Mouse (Mus musculus) brain, embryonic 14.5 days (tissue): ENCODE results near the gene Enam. TPM values are rescaled to one million over a fixed set of nuclear protein-coding genes. Genes with fewer than 3 reads are reported as not detected.

Experiments
- DNase-seq: peaks from one replicate; pipeline ENCODE4 v3.0.0-alpha.2; 2011; ENCODE audit warnings: low read depth
- CTCF ChIP-seq: fragments of 200-500 bp; IDR thresholded peaks from 2 replicates; pipeline ENCODE4 v1.5.1; 2012; ENCODE audit warnings: inconsistent platforms, mild to moderate bottlenecking, moderate library complexity, borderline replicate concordance; ENCODE audit not compliant: insufficient read depth, insufficient read length; ENCODE audit errors: extremely low read depth
- POLR2A ChIP-seq: fragments of 200-500 bp; IDR thresholded peaks from 2 replicates; pipeline ENCODE4 v1.6.1; 2012; ENCODE audit warnings: mild to moderate bottlenecking, inconsistent platforms, borderline replicate concordance; ENCODE audit not compliant: poor library complexity, insufficient read depth, insufficient read length, severe bottlenecking; ENCODE audit errors: extremely low read depth
- polyA plus RNA-seq: library from polyadenylated mRNA; depleted of rRNA; stranded (reverse); fragments of >200 nt; gene quantifications from 2 replicates; pipeline ENCODE4 v1.2.3, GENCODE M21; 2012; rRNA removed

Enam gene
- polyA plus RNA-seq: not detected in 2 replicates

DNA sequence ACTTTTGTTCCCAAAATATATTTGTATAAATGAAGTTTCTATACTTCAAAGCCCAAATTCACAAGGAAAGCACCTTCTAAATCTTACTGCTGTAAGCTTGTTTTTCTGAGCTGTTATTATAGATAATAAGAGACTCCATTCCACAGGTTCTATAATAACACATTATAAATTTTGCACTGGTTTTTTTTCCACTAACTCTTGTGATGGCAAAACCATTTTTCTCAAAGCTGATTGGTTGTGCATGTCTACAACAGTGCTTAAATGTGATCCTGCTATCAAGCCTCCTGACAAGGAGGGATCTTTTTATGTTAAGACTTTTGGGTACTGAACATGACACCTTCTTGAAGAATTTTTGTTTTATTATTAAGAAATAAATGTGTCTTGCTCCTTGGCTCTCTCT is at the start of gene Enam:
Gene Enam, plus strand, starts transcription at position 301 of the 400 bp plus-strand sequence.
- no peak for DNase-seq
- no peak for TF ChIP-seq POLR2A

GRCm38 (mm10) chr5:88455691-88456090 is 32.1 kb upstream of the Enam start, which contains the start of gene Ambn:
Gene Ambn (plus strand): TSS chr5:88455991.
- TF ChIP-seq POLR2A: no peak
- DNase-seq: peak; percentile 2

DNA sequence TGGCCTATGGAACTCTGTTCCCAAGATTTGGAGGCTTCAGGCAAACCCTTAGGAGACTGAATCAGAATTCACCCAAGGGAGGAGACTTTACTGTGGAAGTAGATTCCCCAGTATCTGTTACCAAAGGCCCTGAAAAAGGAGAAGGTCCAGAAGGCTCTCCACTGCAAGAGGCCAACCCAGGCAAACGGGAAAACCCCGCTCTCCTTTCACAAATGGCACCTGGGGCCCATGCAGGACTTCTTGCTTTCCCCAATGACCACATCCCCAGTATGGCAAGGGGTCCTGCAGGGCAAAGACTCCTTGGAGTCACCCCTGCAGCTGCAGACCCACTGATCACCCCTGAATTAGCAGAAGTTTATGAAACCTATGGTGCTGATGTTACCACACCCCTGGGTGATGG is 20.3 kb upstream of the Enam start:
- DNase-seq: no peak
- TF ChIP-seq CTCF: no peak
- TF ChIP-seq POLR2A: no peak

DNA sequence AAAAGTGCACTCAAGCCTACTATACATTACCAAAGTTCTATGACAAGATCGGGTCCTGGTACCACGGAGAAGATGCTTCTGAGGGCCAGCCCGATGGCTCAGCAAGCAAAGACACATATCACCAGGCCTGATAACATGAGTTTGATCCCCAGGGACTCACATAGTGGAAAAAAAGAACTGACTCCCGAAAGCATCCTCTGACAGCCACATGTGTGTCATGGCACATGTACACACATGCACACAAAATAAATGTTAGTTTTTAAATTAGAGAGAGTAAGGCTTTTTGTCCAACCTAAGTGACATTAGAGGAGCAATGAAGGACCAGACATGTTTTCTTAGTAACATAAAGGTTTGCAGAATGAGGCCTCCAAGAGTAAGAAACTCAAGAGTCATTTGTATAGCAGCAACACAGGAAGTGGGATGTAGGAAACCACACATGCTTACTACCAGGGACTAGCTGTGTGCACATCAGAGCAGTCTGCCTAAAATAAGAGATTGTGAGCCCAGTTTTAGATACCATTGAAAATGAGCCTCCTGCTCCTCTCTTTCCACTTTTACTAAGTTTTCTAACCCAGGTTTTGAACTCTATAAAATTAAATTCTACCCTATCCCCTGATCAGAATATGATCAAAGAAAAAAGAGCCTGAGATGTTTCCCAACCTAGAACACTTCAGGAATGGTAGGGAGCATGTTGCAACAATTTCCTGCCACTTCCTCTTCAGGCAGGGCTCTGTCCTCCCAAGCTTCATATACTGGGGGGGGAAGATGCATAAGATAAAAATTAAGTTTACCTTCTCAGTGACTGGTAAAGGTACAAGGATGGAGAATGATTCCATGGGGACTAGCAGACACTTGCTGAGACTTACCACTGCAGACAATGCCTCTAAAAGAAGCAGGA is 18.7 kb upstream of the Enam start:
- no peak for TF ChIP-seq POLR2A
- TF ChIP-seq CTCF: no peak
- DNase-seq: no peak

DNA sequence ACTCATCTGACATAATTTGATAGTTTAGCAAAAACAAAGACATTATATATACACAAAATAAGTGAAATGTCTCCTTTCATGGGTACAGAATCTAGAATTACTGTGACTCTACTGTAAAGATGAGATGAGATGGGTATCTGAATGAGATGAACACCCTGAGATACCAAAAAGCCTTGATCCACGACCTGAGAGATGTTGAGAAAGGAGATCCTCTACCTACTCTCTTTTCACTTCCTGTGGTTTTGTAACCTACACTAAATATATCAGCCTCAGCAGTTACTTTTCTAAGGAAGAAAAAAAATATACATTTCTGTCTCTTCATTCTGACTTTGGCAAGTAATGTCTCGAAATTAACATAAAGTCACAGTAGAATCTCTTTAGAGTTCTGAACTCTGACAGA is 1.2 kb downstream of the Enam start:
- DNase-seq: no peak
- TF ChIP-seq POLR2A (no peak), CTCF (no peak)

GRCm38 (mm10) chr5:88491111-88491510 is 3.3 kb downstream of the Enam start:
- peak; percentile 35 for DNase-seq
- TF ChIP-seq POLR2A: no peak
- TF ChIP-seq CTCF: no peak

DNA sequence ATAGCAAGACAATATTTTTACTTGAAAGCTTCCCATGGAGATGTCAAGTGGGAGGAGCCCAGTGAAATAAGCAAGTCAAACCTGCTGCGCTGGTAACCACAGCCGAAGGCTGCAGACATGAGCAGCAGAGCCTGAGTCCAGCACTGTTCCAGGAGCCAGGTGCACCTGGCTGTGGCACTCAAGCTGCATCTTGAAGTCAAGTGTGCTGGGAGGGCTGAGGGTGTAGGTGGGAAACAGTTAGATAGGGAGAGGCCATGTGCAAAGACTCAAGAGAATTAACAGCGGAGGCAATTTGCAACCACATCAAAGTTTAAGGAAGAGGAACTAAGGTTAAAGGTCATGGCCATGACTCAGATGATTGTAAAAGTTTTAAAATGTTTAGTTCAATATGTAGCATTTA is 12.0 kb downstream of the Enam start:
- TF ChIP-seq CTCF (no peak), POLR2A (no peak)
- DNase-seq: no peak

DNA sequence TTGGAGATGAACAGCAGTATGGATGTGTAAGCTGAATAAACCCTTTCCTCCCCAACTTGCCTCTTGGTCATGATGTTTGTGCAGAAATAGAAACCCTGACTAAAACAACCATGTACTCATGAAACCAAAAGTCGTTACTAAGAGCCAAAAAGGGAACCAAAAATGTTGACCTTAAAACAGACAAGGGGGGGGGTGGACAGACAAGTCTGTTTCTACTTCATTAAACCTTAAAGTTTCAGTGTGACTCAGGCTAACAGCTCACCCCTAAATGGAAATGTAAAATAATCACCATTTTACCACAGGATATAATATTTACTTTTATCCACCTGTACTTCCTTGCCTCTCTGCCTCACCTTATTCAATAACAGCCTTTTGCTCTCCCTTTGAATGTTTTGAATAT is 20.8 kb downstream of the Enam start:
- no peak for DNase-seq
- TF ChIP-seq CTCF: no peak
- no peak for TF ChIP-seq POLR2A

DNA sequence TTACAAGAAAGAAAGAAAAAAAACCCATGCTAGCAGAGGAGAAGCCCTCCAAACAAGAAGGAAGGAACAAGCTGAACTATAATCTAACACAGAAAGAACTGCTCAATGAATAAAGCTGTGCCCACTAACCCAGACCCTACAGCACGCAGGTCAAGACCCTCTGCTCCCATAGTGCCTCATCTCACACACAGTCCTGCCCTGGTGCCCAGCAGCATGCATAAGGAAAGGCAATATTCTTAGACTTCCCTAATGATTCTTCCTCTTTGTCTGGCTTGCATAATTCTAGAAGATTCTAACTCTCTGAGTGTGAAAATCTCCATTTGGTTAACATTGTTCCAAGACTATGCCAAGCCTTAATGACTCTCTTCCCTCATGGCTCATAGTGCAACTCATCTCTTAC is 21.2 kb downstream of the Enam start:
- TF ChIP-seq POLR2A (no peak), CTCF (no peak)
- no peak for DNase-seq

GRCm38 (mm10) chr5:88519232-88519631 is 31.5 kb downstream of the Enam start:
- TF ChIP-seq CTCF: peak; percentile 57; the same call in 1 of the 2 replicates
- no peak for TF ChIP-seq POLR2A

GRCm38 (mm10) chr5:88527657-88528056 is 39.9 kb downstream of the Enam start, which contains the start of gene Jchain:
Gene Jchain (minus strand): TSS chr5:88527891.
- DNase-seq: no peak
- TF ChIP-seq CTCF (no peak), POLR2A (no peak)

More at GRCm38 (mm10) chr5:88519232-88519631, 31.5 kb downstream of the Enam start:
- DNase-seq: peak; percentile 69

GRCm38 (mm10) chr5:88530908-88531307 is 43.1 kb downstream of the Enam start:
- no peak for TF ChIP-seq POLR2A
- no peak for TF ChIP-seq CTCF
- no peak for DNase-seq
